15 mouse cellular contexts compared by ENCODE assay signal in the genomic region with DNA sequence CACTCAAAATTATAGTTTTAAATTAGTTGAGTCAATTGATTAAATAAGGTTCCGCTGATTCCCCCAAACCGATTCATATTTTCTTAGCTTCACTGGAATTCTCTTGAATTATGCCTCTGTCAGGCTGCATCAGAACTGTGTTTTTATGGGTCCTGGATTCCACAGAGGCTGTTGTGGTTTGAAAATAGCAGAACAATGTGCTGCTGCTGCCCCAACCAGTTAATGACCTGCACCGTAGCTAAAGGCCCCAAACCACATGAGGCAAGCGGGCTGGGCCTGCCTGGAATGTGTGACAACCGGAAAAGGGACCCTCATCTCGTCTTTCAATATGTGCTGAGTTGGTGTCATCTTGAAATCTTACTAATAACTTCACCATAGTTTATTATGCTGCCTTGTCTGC.
A peak's percentile ranks its signal among the peaks of the same experiment; 100 is the strongest.
DNase-seq lines count a peak whose midpoint lies in the region; ATAC-seq and TF ChIP-seq lines count a peak whose summit lies in the region.
"Had no signal": no experiment of that assay in that cellular context is flagged by ENCODE, and none has a peak within 500 bp of the region (broad histone marks: within the 10 kb centered on the region; RNA-seq: fewer than 3 reads in every experiment).

No protein-coding gene starts in this region.

- DNase-seq in forebrain, embryonic 14.5 days (ENCODE audit: low spot score), result no peak
- no peak for DNase-seq in midbrain, embryonic 10.5 days (ENCODE audit: low spot score)
- peak; percentile 36 for DNase-seq in retina, embryonic 14.5 days (ENCODE audit: low spot score)
- DNase-seq in lung, adult 2 months, result no peak
- DNase-seq: cerebellum, postnatal 14 days; kidney, adult 8-10 months; right cerebral cortex, postnatal 25 days had no signal

- no peak overlapping the region for H3K4me3 ChIP-seq in forebrain, embryonic 14.5 days (ENCODE audit: low read depth, low read length)
- no peak overlapping the region for H3K4me3 ChIP-seq in forebrain, embryonic 16.5 days (replicated peaks; ENCODE audit: low read length)
- no peak overlapping the region for H3K4me3 ChIP-seq in midbrain, embryonic 10.5 days
- no peak overlapping the region for H3K4me3 ChIP-seq in midbrain, embryonic 16.5 days (ENCODE audit: low read depth, low read length)
- H3K4me3 ChIP-seq in embryonic facial prominence, embryonic 12.5 days, result no peak overlapping the region
- no peak overlapping the region for H3K4me3 ChIP-seq in lung, adult 2 months (replicated peaks; ENCODE audit: extremely low read depth, low read depth, low read length)
- H3K4me3 ChIP-seq: heart, embryonic 13.5 days; hindbrain, embryonic 13.5 days; lung, embryonic 15.5 days had no signal

- 34% methylated on average over 6 of the region's 6 CpGs for WGBS in forebrain, embryonic 14.5 days
- 33% methylated on average over 6 of the region's 6 CpGs for WGBS in forebrain, embryonic 16.5 days
- 72% methylated on average over 6 of the region's 6 CpGs for WGBS in midbrain, embryonic 10.5 days
- WGBS in midbrain, embryonic 16.5 days, result 56% methylated on average over 6 of the region's 6 CpGs
- 29% methylated on average over 6 of the region's 6 CpGs for WGBS in embryonic facial prominence, embryonic 12.5 days
- WGBS in lung, adult 2 months, result 69% methylated on average over 6 of the region's 6 CpGs

- TF ChIP-seq POLR2A in lung, adult 2 months (IDR thresholded peaks at IDR 0.05; ENCODE audit: borderline replicate concordance, extremely low read depth, low read depth, low read length), result no peak

- no peak for TF ChIP-seq CTCF in lung, adult 2 months (IDR thresholded peaks at IDR 0.05; ENCODE audit: insufficient read depth, low read length)

- no peaks in the 10 kb centered on the region for H3K36me3 ChIP-seq in forebrain, embryonic 14.5 days (ENCODE audit: control insufficient read depth, insufficient read depth, low read length)
- H3K36me3 ChIP-seq in forebrain, embryonic 16.5 days (ENCODE audit: control insufficient read depth, insufficient read depth), result no peaks in the 10 kb centered on the region
- no peaks in the 10 kb centered on the region for H3K36me3 ChIP-seq in midbrain, embryonic 10.5 days
- H3K36me3 ChIP-seq in midbrain, embryonic 16.5 days (ENCODE audit: control insufficient read depth, insufficient read depth, low read length), result no peaks in the 10 kb centered on the region
- no peaks in the 10 kb centered on the region for H3K36me3 ChIP-seq in embryonic facial prominence, embryonic 12.5 days
- H3K36me3 ChIP-seq: heart, embryonic 13.5 days; hindbrain, embryonic 13.5 days; lung, embryonic 15.5 days had no signal

- no peak overlapping the region for H3K9ac ChIP-seq in forebrain, embryonic 14.5 days (ENCODE audit: low read length)
- no peak overlapping the region for H3K9ac ChIP-seq in forebrain, embryonic 16.5 days (replicated peaks; ENCODE audit: low read depth, low read length)
- H3K9ac ChIP-seq in midbrain, embryonic 16.5 days (ENCODE audit: low read depth, low read length), result no peak overlapping the region
- no peak overlapping the region for H3K9ac ChIP-seq in embryonic facial prominence, embryonic 12.5 days
- H3K9ac ChIP-seq: heart, embryonic 13.5 days; hindbrain, embryonic 13.5 days; lung, embryonic 15.5 days had no signal

- no peak overlapping the region for H3K4me2 ChIP-seq in forebrain, embryonic 14.5 days (ENCODE audit: low read length)
- H3K4me2 ChIP-seq in forebrain, embryonic 16.5 days (ENCODE audit: low read length), result no peak overlapping the region
- H3K4me2 ChIP-seq in midbrain, embryonic 16.5 days (ENCODE audit: low read length), result no peak overlapping the region
- no peak overlapping the region for H3K4me2 ChIP-seq in embryonic facial prominence, embryonic 12.5 days (replicated peaks)
- H3K4me2 ChIP-seq: heart, embryonic 13.5 days; liver, embryonic 11.5 days; lung, embryonic 15.5 days had no signal

- peak overlapping the region; percentile 39; the same call in 1 of the 2 replicates for H3K27ac ChIP-seq in forebrain, embryonic 14.5 days (ENCODE audit: low read depth, low read length)
- H3K27ac ChIP-seq in forebrain, embryonic 16.5 days (ENCODE audit: low read length), result no peak overlapping the region
- H3K27ac ChIP-seq in midbrain, embryonic 10.5 days (replicated peaks), result peak overlapping the region; percentile 86; the same call in 1 of the 2 replicates
- no peak overlapping the region for H3K27ac ChIP-seq in midbrain, embryonic 16.5 days (ENCODE audit: low read length)
- H3K27ac ChIP-seq in embryonic facial prominence, embryonic 12.5 days, result peak overlapping the region; percentile 65
- H3K27ac ChIP-seq: heart, embryonic 13.5 days; lung, embryonic 15.5 days had no signal

- no peak for ATAC-seq in forebrain, embryonic 14.5 days
- no peak for ATAC-seq in forebrain, embryonic 16.5 days
- no peak for ATAC-seq in midbrain, embryonic 16.5 days
- no peak for ATAC-seq in embryonic facial prominence, embryonic 12.5 days (ENCODE audit: insufficient number of reproducible peaks, insufficient read depth, low FRiP score, low TSS enrichment)
- no peak for ATAC-seq in monocyte, adult 5-6 weeks (replicated peaks; ENCODE audit: insufficient number of reproducible peaks, low FRiP score, low TSS enrichment, poor library complexity, severe bottlenecking)

- no peaks in the 10 kb centered on the region for H3K9me3 ChIP-seq in forebrain, embryonic 14.5 days (replicated peaks; ENCODE audit: control insufficient read depth, low read length)
- H3K9me3 ChIP-seq in forebrain, embryonic 16.5 days (ENCODE audit: control insufficient read depth, low read length), result no peaks in the 10 kb centered on the region
- no peaks in the 10 kb centered on the region for H3K9me3 ChIP-seq in midbrain, embryonic 10.5 days (replicated peaks)
- no peaks in the 10 kb centered on the region for H3K9me3 ChIP-seq in midbrain, embryonic 16.5 days (replicated peaks; ENCODE audit: control insufficient read depth, low read length, poor library complexity, severe bottlenecking)
- H3K9me3 ChIP-seq in embryonic facial prominence, embryonic 12.5 days, result no peaks in the 10 kb centered on the region
- H3K9me3 ChIP-seq: heart, embryonic 13.5 days; hindbrain, embryonic 13.5 days; lung, embryonic 15.5 days had no signal

- H3K4me1 ChIP-seq in forebrain, embryonic 14.5 days (ENCODE audit: control insufficient read depth, insufficient read depth, low read length), result peaks cover 12% of the 10 kb centered on the region
- H3K4me1 ChIP-seq in forebrain, embryonic 16.5 days (replicated peaks; ENCODE audit: control insufficient read depth, insufficient read depth, low read length), result peaks cover 13% of the 10 kb centered on the region
- H3K4me1 ChIP-seq in midbrain, embryonic 10.5 days, result peaks cover 23% of the 10 kb centered on the region
- peaks cover 6% of the 10 kb centered on the region; the same call in 1 of the 2 replicates for H3K4me1 ChIP-seq in midbrain, embryonic 16.5 days (ENCODE audit: control insufficient read depth, insufficient read depth, low read length)
- H3K4me1 ChIP-seq in embryonic facial prominence, embryonic 12.5 days, result peaks cover 35% of the 10 kb centered on the region
- H3K4me1 ChIP-seq in lung, adult 2 months (ENCODE audit: control insufficient read depth, insufficient read depth, low read length), result no peaks in the 10 kb centered on the region
- H3K4me1 ChIP-seq: lung, embryonic 15.5 days had no signal

- no peaks in the 10 kb centered on the region for H3K27me3 ChIP-seq in forebrain, embryonic 14.5 days (replicated peaks; ENCODE audit: control insufficient read depth, insufficient read depth, low read length)
- no peaks in the 10 kb centered on the region for H3K27me3 ChIP-seq in forebrain, embryonic 16.5 days (replicated peaks; ENCODE audit: control insufficient read depth, insufficient read depth, low read length)
- no peaks in the 10 kb centered on the region for H3K27me3 ChIP-seq in midbrain, embryonic 10.5 days (ENCODE audit: low read depth, poor library complexity, severe bottlenecking)
- no peaks in the 10 kb centered on the region for H3K27me3 ChIP-seq in midbrain, embryonic 16.5 days (ENCODE audit: control insufficient read depth, insufficient read depth, low read depth, low read length)
- no peaks in the 10 kb centered on the region for H3K27me3 ChIP-seq in embryonic facial prominence, embryonic 12.5 days
- H3K27me3 ChIP-seq: heart, embryonic 13.5 days; hindbrain, embryonic 13.5 days; lung, embryonic 15.5 days had no signal

Comparison
In these comparisons a context has a peak if more than half of its experiments do, and no peak if none do; other contexts are left out.
1. H3K27ac ChIP-seq: peak in forebrain, embryonic 14.5 days (single experiment), midbrain, embryonic 10.5 days (single experiment) and embryonic facial prominence, embryonic 12.5 days (single experiment); none in forebrain, embryonic 16.5 days (single experiment) and midbrain, embryonic 16.5 days (single experiment).